ENCODE assay signal across 27 mouse cellular contexts in the genomic region with DNA sequence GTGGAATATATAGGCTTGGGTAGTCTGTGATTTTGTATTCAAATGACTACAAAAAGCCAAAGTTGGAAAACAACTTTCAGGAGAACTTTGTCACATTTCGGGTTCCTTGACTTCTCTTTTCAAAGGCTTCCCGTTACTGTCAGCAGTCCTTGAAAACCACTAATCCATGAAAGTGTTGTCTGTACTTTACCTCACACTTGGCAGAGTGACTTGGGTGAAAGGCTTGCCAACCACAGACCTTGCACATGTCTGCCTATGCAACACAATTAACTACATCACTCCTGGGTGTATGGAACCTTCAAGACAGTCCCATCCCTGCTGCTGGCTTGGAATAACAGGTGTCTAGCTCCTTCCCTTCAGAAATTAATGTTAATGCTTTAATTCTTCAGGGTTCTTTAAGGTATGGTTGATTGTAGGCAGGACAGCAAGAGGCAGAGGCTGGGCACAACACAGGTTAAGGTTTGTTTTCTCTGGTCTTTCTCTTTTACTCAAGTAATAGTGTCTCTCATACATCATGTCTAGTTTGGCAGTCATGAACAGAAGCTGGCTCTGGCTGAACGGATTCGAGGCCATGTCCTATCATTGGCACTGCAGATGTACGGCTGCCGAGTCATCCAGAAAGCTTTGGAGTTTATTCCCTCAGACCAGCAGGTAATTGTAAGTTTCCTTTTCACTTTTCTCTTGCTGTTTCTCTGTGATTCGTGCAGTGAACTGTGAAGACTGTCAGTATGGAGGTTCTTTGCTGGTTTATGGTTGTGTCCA. TPM values are rescaled to one million over a fixed set of nuclear protein-coding genes. Genes with fewer than 3 reads are reported as not detected.
DNase-seq lines count a peak whose midpoint lies in the region; ATAC-seq and TF ChIP-seq lines count a peak whose summit lies in the region.
"Had no signal": no experiment of that assay in that cellular context is flagged by ENCODE, and none has a peak within 500 bp of the region (broad histone marks: within the 10 kb centered on the region; RNA-seq: fewer than 3 reads in every experiment).

No protein-coding gene starts in this region.

- peaks cover 11% of the 10 kb centered on the region for H3K4me1 ChIP-seq in kidney, adult 2 months (ENCODE audit: control insufficient read depth, insufficient read depth, low read length)
- H3K4me1 ChIP-seq in liver, adult 2 months (ENCODE audit: control insufficient read depth, insufficient read depth, low read length) = no peaks in the 10 kb centered on the region
- H3K4me1 ChIP-seq: embryonic facial prominence, embryonic 12.5 days; forebrain, embryonic 10.5 days; forebrain, embryonic 15.5 days; lung, embryonic 15.5 days; midbrain, embryonic 10.5 days; neural tube, embryonic 12.5 days had no signal

- no peak for ATAC-seq in monocyte, adult 5-6 weeks (replicated peaks; ENCODE audit: insufficient number of reproducible peaks, low FRiP score, low TSS enrichment, poor library complexity, severe bottlenecking)
- ATAC-seq: forebrain, embryonic 15.5 days; intestine, postnatal 0 days; midbrain, embryonic 16.5 days had no signal

- no peaks in the 10 kb centered on the region; the same call in 1 of the 2 replicates for H3K79me2 ChIP-seq in liver, adult 2 months (ENCODE audit: control insufficient read depth, insufficient read depth, low read length)

- peaks cover 16% of the 10 kb centered on the region for H3K36me3 ChIP-seq in kidney, adult 2 months (ENCODE audit: control insufficient read depth, insufficient read depth, low read length)
- H3K36me3 ChIP-seq in liver, adult 2 months (ENCODE audit: control insufficient read depth, insufficient read depth, low read length) = peaks cover 67% of the 10 kb centered on the region

- no peak overlapping the region for H3K27ac ChIP-seq in kidney, adult 2 months (ENCODE audit: insufficient read depth, low read depth, low read length)
- H3K27ac ChIP-seq in liver, adult 2 months (replicated peaks; ENCODE audit: insufficient read depth, low read depth, low read length) = no peak overlapping the region
- H3K27ac ChIP-seq: embryonic facial prominence, embryonic 12.5 days; forebrain, embryonic 10.5 days; forebrain, embryonic 15.5 days; heart, adult 2 months; hindbrain, embryonic 14.5 days; lung, embryonic 15.5 days; midbrain, embryonic 10.5 days; neural tube, embryonic 12.5 days; stomach, postnatal 0 days had no signal

- TF ChIP-seq CTCF in kidney, adult 2 months (conservative IDR thresholded peaks at IDR 0.05; ENCODE audit: insufficient read depth, insufficient read length, low read depth, low read length) = no peak
- TF ChIP-seq CTCF in liver, adult 2 months (IDR thresholded peaks at IDR 0.05; ENCODE audit: low read depth, low read length) = no peak

- H3K9ac ChIP-seq in liver, adult 2 months (ENCODE audit: low read depth, low read length) = no peak overlapping the region
- H3K9ac ChIP-seq: embryonic facial prominence, embryonic 12.5 days; forebrain, embryonic 15.5 days; heart, embryonic 12.5 days; hindbrain, embryonic 14.5 days; lung, embryonic 15.5 days; neural tube, embryonic 12.5 days had no signal

- 53% methylated on average over 7 of the region's 7 CpGs for WGBS in kidney, adult 2 months
- WGBS in liver, adult 2 months = 81% methylated on average over 7 of the region's 7 CpGs

- no peak overlapping the region for H3K4me3 ChIP-seq in kidney, adult 2 months (ENCODE audit: insufficient read depth, low read depth, low read length)
- no peak overlapping the region for H3K4me3 ChIP-seq in liver, adult 2 months (ENCODE audit: insufficient read depth, low read depth, low read length)
- H3K4me3 ChIP-seq: embryonic facial prominence, embryonic 12.5 days; forebrain, embryonic 10.5 days; forebrain, embryonic 15.5 days; heart, adult 2 months; heart, embryonic 12.5 days; lung, embryonic 15.5 days; midbrain, embryonic 10.5 days; myocyte; neural tube, embryonic 12.5 days had no signal

- peak; percentile 65 for DNase-seq in adrenal gland, adult 2 months
- DNase-seq in adrenal gland, adult 18-20 months (ENCODE audit: low spot score in 2 of 2) = no peak
- peak; percentile 65 for DNase-seq in kidney, adult 2 months
- no peak for DNase-seq in kidney, postnatal 10 days
- DNase-seq in liver, adult 2 months (ENCODE audit: extremely low read depth, low read depth, low spot score) = peak; percentile 51
- no peak for DNase-seq in liver
- DNase-seq: cerebellum, adult 11-12 months; cerebellum, adult 9-11 months; embryo, embryonic 11 days; heart, adult 2 months; right cerebral cortex, adult 18-20 months; right cerebral cortex, postnatal 4 days; thymus, adult 18-20 months; thymus, postnatal 25 days had no signal

- H3K27me3 ChIP-seq in kidney, adult 2 months (replicated peaks; ENCODE audit: control insufficient read depth, insufficient read depth, low read length) = no peaks in the 10 kb centered on the region
- no peaks in the 10 kb centered on the region for H3K27me3 ChIP-seq in liver, adult 2 months (ENCODE audit: control insufficient read depth, insufficient read depth, low read length)
- H3K27me3 ChIP-seq: embryonic facial prominence, embryonic 12.5 days; forebrain, embryonic 15.5 days; heart, embryonic 12.5 days; lung, embryonic 15.5 days; neural tube, embryonic 12.5 days had no signal

- no peak for TF ChIP-seq POLR2A in kidney, adult 2 months (IDR thresholded peaks at IDR 0.05; ENCODE audit: low read depth, low read length)
- TF ChIP-seq POLR2A in liver, adult 2 months (IDR thresholded peaks at IDR 0.05; ENCODE audit: extremely low read depth, insufficient read depth, low read length) = no peak

RNA-seq across cellular contexts. Expression of a gene that starts 26.8 kb away (rescaled TPM):
- total RNA-seq in adrenal gland, adult 2 months (2021) = 100 to 1,000 TPM; 324 to 579 TPM
- polyA plus RNA-seq in adrenal gland, adult 2 months (2012; rRNA removed) = 702 and 1,082 TPM in 2 replicates
- 100 to 1,000 TPM; 205 to 421 TPM for total RNA-seq in adrenal gland, adult 18-20 months (2021)
- polyA plus RNA-seq in kidney, adult 2 months (2012; rRNA removed) = 27.1 and 45.3 TPM in 2 replicates
- total RNA-seq in liver, adult 2 months (2014; rRNA removed) = 11.1 and 18.1 TPM in 2 replicates
- 23.2 and 37.1 TPM in 2 replicates for polyA plus RNA-seq in liver, adult 2 months (2012; rRNA removed)
- 16.3 to 46.3 TPM (median 22.3 TPM) in 3 replicates for total RNA-seq in monocyte, adult 5-6 weeks (2017)

Comparison
In these comparisons a context has a peak if more than half of its experiments do, and no peak if none do; other contexts are left out.
1. DNase-seq: peak in adrenal gland, adult 2 months (single experiment), kidney, adult 2 months (single experiment) and liver, adult 2 months (single experiment); none in adrenal gland, adult 18-20 months (0 of 2), kidney, postnatal 10 days (single experiment) and liver (single experiment).